18 mouse cellular contexts compared by ENCODE assay signal in the genomic region with DNA sequence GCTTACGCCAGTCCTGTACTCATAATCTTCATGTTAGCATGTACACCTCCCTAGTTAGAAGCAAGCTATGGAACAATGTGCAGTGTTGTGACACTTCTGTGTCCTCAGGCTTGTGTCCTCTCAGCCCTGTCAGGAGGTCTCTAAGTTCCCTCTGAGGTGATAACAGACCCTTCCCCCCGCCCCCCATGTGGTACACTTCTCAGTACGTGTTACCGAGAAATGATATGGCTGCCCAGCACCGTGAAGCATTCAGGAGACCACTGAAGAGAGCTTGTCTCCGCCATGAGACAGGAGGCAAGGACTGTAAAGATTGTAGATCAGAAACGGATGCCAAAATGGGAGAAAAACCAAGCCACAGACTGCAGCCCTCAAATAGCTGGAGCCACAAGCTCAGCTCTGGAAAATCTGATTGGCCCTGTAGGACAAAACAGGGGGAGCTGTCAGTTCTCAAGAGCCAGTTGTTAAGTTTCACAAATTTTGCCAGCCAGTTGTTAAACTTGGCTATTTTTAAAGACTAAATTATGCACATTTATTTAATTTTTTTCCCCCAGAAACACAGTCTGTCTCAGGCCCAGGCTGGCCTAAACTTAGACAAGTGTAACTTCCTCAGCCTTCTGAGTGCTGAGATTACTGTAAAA.
A peak's percentile ranks its signal among the peaks of the same experiment; 100 is the strongest.
DNase-seq lines count a peak whose midpoint lies in the region; ATAC-seq and TF ChIP-seq lines count a peak whose summit lies in the region.
"Had no signal": no experiment of that assay in that cellular context is flagged by ENCODE, and none has a peak within 500 bp of the region (broad histone marks: within the 10 kb centered on the region; RNA-seq: fewer than 3 reads in every experiment).

No protein-coding gene starts in this region.

- no peaks in the 10 kb centered on the region for H3K36me3 ChIP-seq in heart, embryonic 10.5 days
- no peaks in the 10 kb centered on the region for H3K36me3 ChIP-seq in kidney, adult 2 months (ENCODE audit: control insufficient read depth, insufficient read depth, low read length)
- no peaks in the 10 kb centered on the region for H3K36me3 ChIP-seq in embryonic facial prominence, embryonic 12.5 days
- H3K36me3 ChIP-seq in limb, embryonic 13.5 days: no peaks in the 10 kb centered on the region
- H3K36me3 ChIP-seq: neural tube, embryonic 12.5 days had no signal

- H3K9me3 ChIP-seq in heart, embryonic 10.5 days: no peaks in the 10 kb centered on the region
- no peaks in the 10 kb centered on the region for H3K9me3 ChIP-seq in embryonic facial prominence, embryonic 12.5 days
- H3K9me3 ChIP-seq in limb, embryonic 13.5 days: no peaks in the 10 kb centered on the region
- H3K9me3 ChIP-seq: neural tube, embryonic 12.5 days had no signal

- TF ChIP-seq CTCF in kidney, adult 2 months (conservative IDR thresholded peaks at IDR 0.05; ENCODE audit: insufficient read depth, insufficient read length, low read depth, low read length): no peak

- H3K4me2 ChIP-seq in embryonic facial prominence, embryonic 12.5 days (replicated peaks): no peak overlapping the region
- no peak overlapping the region for H3K4me2 ChIP-seq in limb, embryonic 13.5 days (replicated peaks)
- H3K4me2 ChIP-seq: neural tube, embryonic 12.5 days had no signal

- H3K27me3 ChIP-seq in heart, embryonic 10.5 days (ENCODE audit: insufficient read depth, poor library complexity, severe bottlenecking): no peaks in the 10 kb centered on the region
- no peaks in the 10 kb centered on the region for H3K27me3 ChIP-seq in kidney, adult 2 months (replicated peaks; ENCODE audit: control insufficient read depth, insufficient read depth, low read length)
- no peaks in the 10 kb centered on the region for H3K27me3 ChIP-seq in embryonic facial prominence, embryonic 12.5 days
- H3K27me3 ChIP-seq in limb, embryonic 13.5 days: no peaks in the 10 kb centered on the region
- H3K27me3 ChIP-seq: neural tube, embryonic 12.5 days had no signal

- peaks cover 45% of the 10 kb centered on the region for H3K4me1 ChIP-seq in heart, embryonic 10.5 days
- no peaks in the 10 kb centered on the region for H3K4me1 ChIP-seq in kidney, adult 2 months (ENCODE audit: control insufficient read depth, insufficient read depth, low read length)
- H3K4me1 ChIP-seq in embryonic facial prominence, embryonic 12.5 days: peaks cover 50% of the 10 kb centered on the region
- H3K4me1 ChIP-seq in limb, embryonic 13.5 days: peaks cover 85% of the 10 kb centered on the region

- WGBS in heart, embryonic 10.5 days: 46% methylated on average over 7 of the region's 7 CpGs
- 81% methylated on average over 7 of the region's 7 CpGs for WGBS in kidney, adult 2 months
- 45% methylated on average over 7 of the region's 7 CpGs for WGBS in embryonic facial prominence, embryonic 12.5 days
- 51% methylated on average over 7 of the region's 7 CpGs for WGBS in limb, embryonic 13.5 days

- H3K27ac ChIP-seq in heart, embryonic 10.5 days: peak overlapping the region; percentile 62
- no peak overlapping the region for H3K27ac ChIP-seq in kidney, adult 2 months (ENCODE audit: insufficient read depth, low read depth, low read length)
- H3K27ac ChIP-seq in embryonic facial prominence, embryonic 12.5 days: peak overlapping the region; percentile 88
- H3K27ac ChIP-seq in limb, embryonic 13.5 days: peak overlapping the region; percentile 91
- H3K27ac ChIP-seq: neural tube, embryonic 12.5 days had no signal

- no peak for TF ChIP-seq POLR2A in kidney, adult 2 months (IDR thresholded peaks at IDR 0.05; ENCODE audit: low read depth, low read length)

- ATAC-seq in embryonic facial prominence, embryonic 12.5 days (ENCODE audit: insufficient number of reproducible peaks, insufficient read depth, low FRiP score, low TSS enrichment): no peak
- no peak; the same call in 1 of the 2 replicates for ATAC-seq in limb, embryonic 13.5 days (ENCODE audit: low FRiP score, low read depth)

- H3K4me3 ChIP-seq in heart, embryonic 10.5 days: no peak overlapping the region
- H3K4me3 ChIP-seq in kidney, adult 2 months (ENCODE audit: insufficient read depth, low read depth, low read length): no peak overlapping the region
- H3K4me3 ChIP-seq in embryonic facial prominence, embryonic 12.5 days: no peak overlapping the region
- no peak overlapping the region for H3K4me3 ChIP-seq in limb, embryonic 13.5 days
- H3K4me3 ChIP-seq: erythroblast, embryonic 14.5 days; neural tube, embryonic 12.5 days had no signal

- H3K9ac ChIP-seq in embryonic facial prominence, embryonic 12.5 days: no peak overlapping the region; the same call in 1 of the 2 replicates
- no peak overlapping the region for H3K9ac ChIP-seq in limb, embryonic 13.5 days
- H3K9ac ChIP-seq: neural tube, embryonic 12.5 days had no signal

- DNase-seq in heart, embryonic 10.5 days (ENCODE audit: low spot score): no peak
- DNase-seq in heart, adult 8-10 months (ENCODE audit: low spot score): no peak
- peak; percentile 16 for DNase-seq in kidney, postnatal 14 days
- no peak for DNase-seq in kidney, adult 2 months
- DNase-seq in layer of hippocampus, adult 9-11 months: no peak
- no peak for DNase-seq in left cerebral cortex, adult 8-10 months (ENCODE audit: low spot score in 2 of 2)
- DNase-seq: adrenal gland, postnatal 36 days; cerebellum, adult 9-10 months; gastrocnemius, postnatal 25 days; layer of hippocampus, postnatal 36 days; left cerebral cortex, postnatal 4 days; lung, adult 18-20 months; spleen, adult 18-20 months; thymus, postnatal 36 days had no signal
